Mouse (Mus musculus) naive thymus-derived CD4-positive, alpha-beta T cell, adult 2 months (primary cell): Measurements from ENCODE around the gene Ccpg1os.

Experiments
- DNase-seq: peaks from one replicate; pipeline ENCODE4 v3.0.0-alpha.2; 2011; ENCODE audit warnings: low read depth

Ccpg1os gene

GRCm38 (mm10) chr9:72983066-72983465 lies 2.1 kb downstream of the Ccpg1os start:
- DNase-seq, result peak; percentile 48

- DNase-seq, result no peak
These were observed 9.9 kb downstream of the Ccpg1os start for GRCm38 (mm10) chr9:72975242-72975641.

GRCm38 (mm10) chr9:72974734-72975133 lies 10.4 kb downstream of the Ccpg1os start:
- DNase-seq, result no peak

- DNase-seq, result no peak
These were observed 12.2 kb downstream of the Ccpg1os start for GRCm38 (mm10) chr9:72972984-72973383.

- no peak for DNase-seq
These were observed 12.7 kb downstream of the Ccpg1os start for GRCm38 (mm10) chr9:72972435-72972834.

- DNase-seq, result peak; percentile 93
These were observed 15.3 kb downstream of the Ccpg1os start for GRCm38 (mm10) chr9:72969874-72970273.

- peak; percentile 92 for DNase-seq
These were observed 16.7 kb downstream of the Ccpg1os start for GRCm38 (mm10) chr9:72968349-72969061.

GRCm38 (mm10) chr9:72961959-72962358 lies 23.2 kb downstream of the Ccpg1os start:
- peak; percentile 83 for DNase-seq

- peak; percentile 54 for DNase-seq
These were observed 23.8 kb downstream of the Ccpg1os start for GRCm38 (mm10) chr9:72961346-72961745.

GRCm38 (mm10) chr9:72958521-72959450 lies 26.4 kb downstream of the Ccpg1os start, which contains the start of the genes Dyx1c1 and Gm44503:
TSS of gene Dyx1c1 (plus strand) at chr9:72958785.
TSS of gene Gm44503 (plus strand) at chr9:72958852.
- peak; percentile 92 for DNase-seq

- DNase-seq, result peak; percentile 82
These were observed 29.6 kb downstream of the Ccpg1os start for GRCm38 (mm10) chr9:72955546-72955945.

GRCm38 (mm10) chr9:72954746-72955145 lies 30.4 kb downstream of the Ccpg1os start:
- peak; percentile 52 for DNase-seq

GRCm38 (mm10) chr9:72949572-72949971 lies 35.6 kb downstream of the Ccpg1os start:
- no peak for DNase-seq

GRCm38 (mm10) chr9:72947010-72947409 lies 38.2 kb downstream of the Ccpg1os start:
- no peak for DNase-seq

- DNase-seq, result no peak
These were observed 40.9 kb downstream of the Ccpg1os start for GRCm38 (mm10) chr9:72944286-72944685.

GRCm38 (mm10) chr9:72943424-72943823 lies 41.8 kb downstream of the Ccpg1os start:
- peak; percentile 11 for DNase-seq

GRCm38 (mm10) chr9:72936301-72936700 lies 48.9 kb downstream of the Ccpg1os start:
- no peak for DNase-seq

GRCm38 (mm10) chr9:72935309-72935708 lies 49.9 kb downstream of the Ccpg1os start:
- no peak for DNase-seq

- DNase-seq, result no peak
These were observed 53.9 kb downstream of the Ccpg1os start for GRCm38 (mm10) chr9:72931166-72931790.
